Mouse (Mus musculus) frontal cortex, postnatal 14 days (tissue): ENCODE measurements around the gene Uso1.

Experiments used
- DNase-seq, 2 experiments: peaks; one replicate each; pipeline ENCODE4 v3.0.0; 2022; ENCODE audit warnings: low spot score in 2 of 2

Uso1 gene

DNA sequence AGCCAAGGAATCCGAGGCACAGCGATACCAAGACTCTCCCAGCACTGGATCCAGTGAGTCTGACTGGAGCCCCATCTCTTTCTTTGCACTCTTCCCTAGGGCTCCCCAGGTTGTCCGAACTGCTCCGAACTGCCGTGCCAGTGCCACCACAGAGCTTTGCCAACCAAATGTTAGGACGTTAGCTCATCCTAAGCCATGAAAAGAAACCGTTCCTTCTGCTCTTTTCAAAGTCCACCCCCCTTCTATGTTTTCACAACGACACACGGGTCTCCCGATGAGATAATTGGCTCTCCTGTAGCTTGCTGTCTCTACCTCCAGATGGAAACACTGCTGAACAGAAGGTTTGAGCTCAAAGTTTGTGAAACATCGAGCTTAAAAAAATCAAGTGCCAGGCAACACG, 103.0 kb downstream of the Uso1 start:
- no peak for DNase-seq

DNA sequence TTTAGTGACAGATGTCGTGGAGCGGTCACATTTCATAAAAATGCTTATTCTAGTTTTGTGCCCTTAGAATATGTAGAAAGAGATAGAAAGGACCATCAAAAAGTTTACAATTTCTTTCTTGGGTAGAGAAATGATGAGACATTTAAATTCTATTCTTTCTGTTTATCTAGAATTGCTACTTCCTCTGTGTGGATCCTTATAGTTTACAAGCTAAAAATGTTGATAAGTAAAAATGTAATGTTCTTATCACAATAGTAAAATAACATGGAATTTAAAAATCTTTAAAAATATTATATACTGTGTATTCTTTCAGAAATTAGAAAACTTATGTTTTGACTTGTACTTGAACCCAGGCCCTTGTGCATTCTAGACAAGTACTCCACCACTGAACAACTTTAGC, 107.2 kb downstream of the Uso1 start:
- no peak for DNase-seq

DNA sequence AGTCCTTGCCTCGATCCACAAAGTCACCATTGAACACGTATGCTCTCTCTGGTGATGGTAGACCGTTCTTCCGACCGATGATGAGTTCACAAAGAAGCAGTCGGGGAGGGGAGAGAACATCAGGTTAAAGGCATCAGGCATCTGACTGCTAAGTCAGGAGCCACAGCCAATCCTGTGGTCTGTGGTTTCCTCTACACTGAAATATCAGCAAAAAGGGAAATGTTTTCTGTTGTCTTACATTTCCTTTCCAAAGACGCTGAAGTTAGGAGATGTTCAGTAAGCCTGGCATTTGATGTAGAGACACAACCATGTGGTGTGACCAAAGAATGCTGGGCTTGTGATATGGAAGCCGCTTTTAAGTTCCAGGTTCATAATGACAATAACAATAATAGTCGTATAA, 107.7 kb downstream of the Uso1 start:
- no peak for DNase-seq

DNA sequence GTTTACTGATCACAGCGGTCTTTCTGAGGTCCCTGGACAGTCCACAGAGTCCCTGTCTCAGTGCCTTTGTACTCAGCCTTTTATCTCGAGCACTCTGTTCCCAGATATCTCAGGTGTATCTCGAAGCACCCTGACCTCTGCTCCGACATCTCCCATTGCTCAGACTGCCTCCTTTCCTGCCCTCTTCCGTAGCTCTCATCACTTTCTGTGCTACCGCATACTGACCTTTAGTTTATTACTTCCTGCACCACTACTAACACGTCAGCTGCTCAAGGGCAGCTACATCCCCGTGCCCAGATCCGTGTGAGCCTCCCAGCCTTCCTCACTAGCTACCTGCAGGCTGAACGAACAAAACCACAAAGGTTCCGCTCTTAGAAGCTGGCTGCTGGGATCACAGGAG, 110.9 kb downstream of the Uso1 start:
- DNase-seq = no peak

DNA sequence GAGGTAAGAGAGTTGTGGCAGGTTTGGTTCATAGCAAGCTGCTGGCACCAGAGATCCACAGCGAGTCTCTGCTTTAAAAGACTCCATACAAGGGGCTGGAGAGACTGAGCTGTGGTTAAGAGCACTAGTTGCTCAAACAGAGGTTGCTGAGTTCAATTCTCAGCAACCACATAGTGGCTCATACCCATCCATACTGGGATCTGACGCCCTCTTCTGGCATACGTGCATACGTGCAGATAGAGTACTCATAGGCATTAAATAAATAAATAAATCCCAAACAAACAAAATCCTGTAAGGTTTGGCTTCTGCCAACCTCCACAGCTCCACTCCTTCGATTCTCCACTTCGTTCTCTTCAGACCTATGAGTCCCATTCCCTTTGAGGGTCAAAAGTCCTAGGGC, 114.3 kb downstream of the Uso1 start:
- no peak for DNase-seq
